8 mouse cellular contexts compared by ENCODE assay signal in genomic region chr16:11175100-11175488, GRCm38 (mm10). TPM values are rescaled to one million over a fixed set of nuclear protein-coding genes. Genes with fewer than 3 reads are reported as not detected.
DNase-seq lines count a peak whose midpoint lies in the region; ATAC-seq lines count a peak whose summit lies in the region.

No protein-coding gene starts in this region.

- peak overlapping the region; percentile 90 for H3K4me3 ChIP-seq in kidney, embryonic 15.5 days (replicated peaks)
- H3K4me3 ChIP-seq in hindbrain, embryonic 15.5 days = peak overlapping the region; percentile 55
- H3K4me3 ChIP-seq in midbrain, embryonic 15.5 days = peak overlapping the region; percentile 93

- 4% methylated on average over 9 of the region's 9 CpGs for WGBS in kidney, embryonic 15.5 days
- WGBS in hindbrain, embryonic 15.5 days = 10% methylated on average over 9 of the region's 9 CpGs
- 17% methylated on average over 9 of the region's 9 CpGs for WGBS in midbrain, embryonic 15.5 days

- H3K4me2 ChIP-seq in kidney, embryonic 15.5 days = peak overlapping the region; percentile 78
- H3K4me2 ChIP-seq in hindbrain, embryonic 15.5 days = peak overlapping the region; percentile 80
- peak overlapping the region; percentile 80 for H3K4me2 ChIP-seq in midbrain, embryonic 15.5 days

- H3K9me3 ChIP-seq in kidney, embryonic 15.5 days (replicated peaks) = no peaks in the 10 kb centered on the region
- H3K9me3 ChIP-seq in hindbrain, embryonic 15.5 days = no peaks in the 10 kb centered on the region
- H3K9me3 ChIP-seq in midbrain, embryonic 15.5 days = no peaks in the 10 kb centered on the region

- H3K9ac ChIP-seq in kidney, embryonic 15.5 days = peak overlapping the region; percentile 89
- peak overlapping the region; percentile 66 for H3K9ac ChIP-seq in hindbrain, embryonic 15.5 days
- H3K9ac ChIP-seq in midbrain, embryonic 15.5 days = peak overlapping the region; percentile 91

- no peaks in the 10 kb centered on the region for H3K36me3 ChIP-seq in kidney, embryonic 15.5 days
- H3K36me3 ChIP-seq in hindbrain, embryonic 15.5 days = no peaks in the 10 kb centered on the region
- no peaks in the 10 kb centered on the region for H3K36me3 ChIP-seq in midbrain, embryonic 15.5 days (replicated peaks)

- H3K27ac ChIP-seq in kidney, embryonic 15.5 days = peak overlapping the region; percentile 88
- peak overlapping the region; percentile 89 for H3K27ac ChIP-seq in hindbrain, embryonic 15.5 days (replicated peaks)
- H3K27ac ChIP-seq in midbrain, embryonic 15.5 days = peak overlapping the region; percentile 93

- peaks cover 18% of the 10 kb centered on the region for H3K4me1 ChIP-seq in kidney, embryonic 15.5 days
- peaks cover 30% of the 10 kb centered on the region for H3K4me1 ChIP-seq in hindbrain, embryonic 15.5 days (replicated peaks)
- peaks cover 22% of the 10 kb centered on the region for H3K4me1 ChIP-seq in midbrain, embryonic 15.5 days

- no peaks in the 10 kb centered on the region for H3K27me3 ChIP-seq in kidney, embryonic 15.5 days
- H3K27me3 ChIP-seq in hindbrain, embryonic 15.5 days = no peaks in the 10 kb centered on the region
- no peaks in the 10 kb centered on the region for H3K27me3 ChIP-seq in midbrain, embryonic 15.5 days (replicated peaks)

- no peak for ATAC-seq in kidney, embryonic 15.5 days (replicated peaks; ENCODE audit: low FRiP score)
- no peak for ATAC-seq in hindbrain, embryonic 15.5 days (ENCODE audit: low FRiP score, low read depth)
- ATAC-seq in midbrain, embryonic 15.5 days (replicated peaks) = no peak
- ATAC-seq in granulocyte monocyte progenitor cell, adult 5-6 weeks (replicated peaks; ENCODE audit: poor library complexity, severe bottlenecking) = no peak

- no peak for DNase-seq in kidney, adult 18-20 months
- DNase-seq in brain, adult 2 months (ENCODE audit: low read depth, low spot score) = peak; percentile 13
- DNase-seq in right cerebral cortex, postnatal 10 days (ENCODE audit: low spot score in 2 of 2) = no peak
- DNase-seq in cerebellum, adult 18-20 months = no peak

RNA-seq across cellular contexts. Expression of gene Zc3h7a, which starts 1.1 kb away (rescaled TPM):
- polyA plus RNA-seq in kidney, embryonic 15.5 days (2015; fragmentation: Nextera tagmentation; extraction: Ambion mirVana) = 89.4 and 89.9 TPM in 2 replicates
- 70.1 and 73.8 TPM in 2 replicates for polyA plus RNA-seq in hindbrain, embryonic 15.5 days (2015; fragmentation: Nextera tagmentation; extraction: Ambion mirVana)
- polyA plus RNA-seq in midbrain, embryonic 15.5 days (2015; fragmentation: Nextera tagmentation; extraction: Ambion mirVana) = 74.5 and 84.6 TPM in 2 replicates
- 178 and 213 TPM in 2 replicates for total RNA-seq in granulocyte monocyte progenitor cell, adult 5-6 weeks (2014; fragmentation: Nextera tagmentation)
- 208 and 260 TPM in 2 replicates for total RNA-seq in granulocyte monocyte progenitor cell, adult 5-6 weeks (2017)

RNA-seq across cellular contexts. Expression of gene Rsl1d1, which starts 28.0 kb away (rescaled TPM):
- polyA plus RNA-seq in kidney, embryonic 15.5 days (2015; fragmentation: Nextera tagmentation; extraction: Ambion mirVana) = 189 and 206 TPM in 2 replicates
- 119 and 130 TPM in 2 replicates for polyA plus RNA-seq in hindbrain, embryonic 15.5 days (2015; fragmentation: Nextera tagmentation; extraction: Ambion mirVana)
- polyA plus RNA-seq in midbrain, embryonic 15.5 days (2015; fragmentation: Nextera tagmentation; extraction: Ambion mirVana) = 119 and 122 TPM in 2 replicates
- total RNA-seq in granulocyte monocyte progenitor cell, adult 5-6 weeks (2014; fragmentation: Nextera tagmentation) = 162 and 210 TPM in 2 replicates
- 280 and 324 TPM in 2 replicates for total RNA-seq in granulocyte monocyte progenitor cell, adult 5-6 weeks (2017)

RNA-seq across cellular contexts. Expression of gene Txndc11, which starts 40.6 kb away (rescaled TPM):
- polyA plus RNA-seq in kidney, embryonic 15.5 days (2015; fragmentation: Nextera tagmentation; extraction: Ambion mirVana) = 32.8 and 35.7 TPM in 2 replicates
- polyA plus RNA-seq in hindbrain, embryonic 15.5 days (2015; fragmentation: Nextera tagmentation; extraction: Ambion mirVana) = 30.4 and 32.6 TPM in 2 replicates
- 32.0 and 34.6 TPM in 2 replicates for polyA plus RNA-seq in midbrain, embryonic 15.5 days (2015; fragmentation: Nextera tagmentation; extraction: Ambion mirVana)
- 52.8 and 71.7 TPM in 2 replicates for total RNA-seq in granulocyte monocyte progenitor cell, adult 5-6 weeks (2014; fragmentation: Nextera tagmentation)
- total RNA-seq in granulocyte monocyte progenitor cell, adult 5-6 weeks (2017) = 36.8 and 44.6 TPM in 2 replicates
